Mouse (Mus musculus): ENCODE results near the gene Abca7. TPM values are rescaled to one million over a fixed set of nuclear protein-coding genes. Genes with fewer than 3 reads are reported as not detected.
A peak's percentile ranks its signal among the peaks of the same experiment; 100 is the strongest.
"Not testable (repeated sequence)": the region's sequence is repeated elsewhere in the genome, so short reads cannot be mapped to it uniquely, and the experiment has no call there.

Abca7 gene
- total RNA-seq, 2 experiments from 2014 or later: 10.9 TPM

GRCm38 (mm10) chr10:80030736-80031135 lies 34.4 kb downstream of the Abca7 start:
- intact Hi-C loops (cut with DNase I): no loop called here
- no peak for DNase-seq (ENCODE audit: low spot score in 2 of 2)

- peak; percentile 47 to 51 for DNase-seq (ENCODE audit: low spot score in 2 of 2)
- intact Hi-C loops (cut with DNase I): no loop called here
These were observed 36.6 kb downstream of the Abca7 start for GRCm38 (mm10) chr10:80032799-80033480.

GRCm38 (mm10) chr10:80033511-80034391 lies 37.5 kb downstream of the Abca7 start:
- intact Hi-C loops (cut with DNase I): loop anchor here (2.0 kb wide), 1 partner anchor 47 kb away; no protein-coding TSS in a partner anchor

GRCm38 (mm10) chr10:80035148-80035547 lies 38.9 kb downstream of the Abca7 start:
- no peak for DNase-seq (ENCODE audit: low spot score in 2 of 2)
- intact Hi-C loops (cut with DNase I): loop anchor here (2.0 kb wide), 1 partner anchor 48 kb away; no protein-coding TSS in a partner anchor

More at GRCm38 (mm10) chr10:80033511-80034391, 37.5 kb downstream of the Abca7 start:
- DNase-seq (ENCODE audit: low spot score in 2 of 2): peak; percentile 32 to 45

- intact Hi-C loops (cut with DNase I): loop anchor here (2.0 kb wide), 1 partner anchor 49 kb away; no protein-coding TSS in a partner anchor
- DNase-seq (ENCODE audit: low spot score in 2 of 2): no peak
These were observed 39.4 kb downstream of the Abca7 start for GRCm38 (mm10) chr10:80035686-80036085.

- no peak for DNase-seq (ENCODE audit: low spot score in 2 of 2)
- intact Hi-C loops (cut with DNase I): no loop called here
These were observed 40.5 kb downstream of the Abca7 start for GRCm38 (mm10) chr10:80036832-80037231.

- DNase-seq (ENCODE audit: low spot score in 2 of 2): peak; percentile 98 to 99
- intact Hi-C loops (cut with DNase I): no loop called here
These were observed 43.3 kb downstream of the Abca7 start, which contains the start of gene Polr2e for GRCm38 (mm10) chr10:80039559-80039979. Gene Polr2e, minus strand, starts transcription at chr10:80039795.

- intact Hi-C loops (cut with DNase I); DNase-seq (ENCODE audit: low spot score in 2 of 2): not testable (repeated sequence)
These were observed 45.2 kb downstream of the Abca7 start for GRCm38 (mm10) chr10:80041409-80042060.

GRCm38 (mm10) chr10:80044087-80044486 lies 47.8 kb downstream of the Abca7 start:
- no peak for DNase-seq (ENCODE audit: low spot score in 2 of 2)
- intact Hi-C loops (cut with DNase I): no loop called here

GRCm38 (mm10) chr10:80045364-80045763 lies 49.1 kb downstream of the Abca7 start:
- DNase-seq (ENCODE audit: low spot score in 2 of 2); intact Hi-C loops (cut with DNase I): not testable (repeated sequence)

- DNase-seq (ENCODE audit: low spot score in 2 of 2): no peak
- intact Hi-C loops (cut with DNase I): no loop called here
These were observed 49.5 kb downstream of the Abca7 start for GRCm38 (mm10) chr10:80045766-80046165.

GRCm38 (mm10) chr10:80047041-80047565 lies 50.8 kb downstream of the Abca7 start, which contains the start of gene Gpx4:
Gene Gpx4, plus strand, starts transcription at chr10:80047166.
- intact Hi-C loops (cut with DNase I): no loop called here

GRCm38 (mm10) chr10:80048396-80048795 lies 52.1 kb downstream of the Abca7 start:
- intact Hi-C loops (cut with DNase I): no loop called here

More at GRCm38 (mm10) chr10:80047041-80047565, 50.8 kb downstream of the Abca7 start, which contains the start of gene Gpx4:
- no peak for DNase-seq (ENCODE audit: low spot score in 2 of 2)

GRCm38 (mm10) chr10:80048834-80049233 lies 52.5 kb downstream of the Abca7 start:
- no peak for DNase-seq (ENCODE audit: low spot score in 2 of 2)
- intact Hi-C loops (cut with DNase I): no loop called here

More at GRCm38 (mm10) chr10:80048396-80048795, 52.1 kb downstream of the Abca7 start:
- DNase-seq (ENCODE audit: low spot score in 2 of 2): no peak

GRCm38 (mm10) chr10:80050244-80050643 lies 54.0 kb downstream of the Abca7 start:
- DNase-seq (ENCODE audit: low spot score in 2 of 2): no peak
- intact Hi-C loops (cut with DNase I): loop anchor here (5.0 kb wide), 1 partner anchor 63 kb away; the partner anchor contains the start of gene Cnn2

- intact Hi-C loops (cut with DNase I): loop anchor here (5.0 kb wide), 1 partner anchor 64 kb away; the partner anchor contains the start of gene Cnn2
These were observed 54.8 kb downstream of the Abca7 start for GRCm38 (mm10) chr10:80050885-80051617.

GRCm38 (mm10) chr10:80051618-80052373 lies 55.5 kb downstream of the Abca7 start:
- no peak for DNase-seq (ENCODE audit: low spot score in 2 of 2)
- intact Hi-C loops (cut with DNase I): loop anchor here (5.0 kb wide), 1 partner anchor 64 kb away; the partner anchor contains the start of gene Cnn2

More at GRCm38 (mm10) chr10:80050885-80051617, 54.8 kb downstream of the Abca7 start:
- DNase-seq (ENCODE audit: low spot score in 2 of 2): no peak
